Mouse (Mus musculus) midbrain, embryonic 16.5 days (tissue): ENCODE measurements at regions not wholly inside any gene's neighbourhood (a gene's known extent, or its start where the extent isn't known, plus 50 kb on each side); places are given as distances from the start of the nearest gene placed in this dataset.

ENCODE experiments used
- ATAC-seq: fragments of 200-750 bp; cut with Nextera tagmentation; 2 replicates; pipeline ENCODE4 v1.8.0; 2017; ENCODE audit warnings: moderate TSS enrichment
- H3K27ac ChIP-seq: fragments of 300-500 bp; sonication (generic); 2 replicates; pipeline ENCODE4 v1.5.1; 2014; ENCODE audit warnings: mild to moderate bottlenecking, low read length, mixed read lengths
- H3K27me3 ChIP-seq: fragments of 300-500 bp; sonication (generic); 2 replicates; pipeline ENCODE4 v1.6.1; 2014; ENCODE audit warnings: low read depth, low read length, mixed read lengths; ENCODE audit not compliant: control insufficient read depth, insufficient read depth
- H3K36me3 ChIP-seq: fragments of 300-500 bp; sonication (generic); 2 replicates; pipeline ENCODE4 v1.6.1; 2014; ENCODE audit warnings: mild to moderate bottlenecking, low read length, moderate library complexity, mixed read lengths; ENCODE audit not compliant: control insufficient read depth, insufficient read depth
- H3K4me1 ChIP-seq: fragments of 300-500 bp; sonication (generic); 2 replicates; pipeline ENCODE4 v1.6.1; 2014; ENCODE audit warnings: mild to moderate bottlenecking, low read length, mixed read lengths; ENCODE audit not compliant: control insufficient read depth, insufficient read depth
- H3K4me2 ChIP-seq: fragments of 300-500 bp; sonication (generic); 2 replicates; pipeline ENCODE4 v1.6.1; 2014; ENCODE audit warnings: mild to moderate bottlenecking, low read length, mixed read lengths
- H3K4me3 ChIP-seq: fragments of 300-500 bp; sonication (generic); 2 replicates; pipeline ENCODE4 v1.5.1; 2014; ENCODE audit warnings: low read depth, mild to moderate bottlenecking, low read length, moderate library complexity, mixed read lengths
- H3K9ac ChIP-seq: fragments of 300-500 bp; sonication (generic); 2 replicates; pipeline ENCODE4 v1.6.1; 2014; ENCODE audit warnings: low read depth, low read length, mixed read lengths
- H3K9me3 ChIP-seq: fragments of 300-500 bp; sonication (generic); replicated peaks from 2 replicates; pipeline ENCODE4 v1.6.1; 2014; ENCODE audit warnings: mild to moderate bottlenecking, low read length, mixed read lengths; ENCODE audit not compliant: control insufficient read depth, poor library complexity, severe bottlenecking
- WGBS: fragments of 180-500 bp; shearing (Covaris S2); extraction: QIAGEN DNeasy Blood & Tissue Kit; methylation state at CpG from one replicate; pipeline ENCODE4 v1.1.7; 2014; 5-methylcytosine and 5-hydroxymethylcytosine counted together

GRCm38 (mm10) chr5:68726733-68727132 lies 614.7 kb downstream of the Kctd8 start:
- no peak for ATAC-seq
- H3K4me3 ChIP-seq: no peak overlapping the region
- H3K4me2 ChIP-seq: no peak overlapping the region
- H3K4me1 ChIP-seq: no peaks in the 10 kb centered on the region
- no peak overlapping the region for H3K27ac ChIP-seq
- no peak overlapping the region for H3K9ac ChIP-seq
- no peaks in the 10 kb centered on the region for H3K27me3 ChIP-seq
- 64% methylated on average over 4 of the region's 4 CpGs for WGBS
- H3K9me3 ChIP-seq: no peaks in the 10 kb centered on the region
- H3K36me3 ChIP-seq: no peaks in the 10 kb centered on the region

GRCm38 (mm10) chr5:68735186-68735585 lies 606.3 kb downstream of the Kctd8 start:
- H3K4me2 ChIP-seq: no peak overlapping the region
- H3K9me3 ChIP-seq: no peaks in the 10 kb centered on the region
- no peaks in the 10 kb centered on the region for H3K36me3 ChIP-seq
- H3K9ac ChIP-seq: no peak overlapping the region
- 32% methylated on average over 5 of the region's 5 CpGs for WGBS
- no peak overlapping the region for H3K4me3 ChIP-seq
- H3K27me3 ChIP-seq: no peaks in the 10 kb centered on the region
- no peak for ATAC-seq
- no peaks in the 10 kb centered on the region for H3K4me1 ChIP-seq
- no peak overlapping the region for H3K27ac ChIP-seq

- no peaks in the 10 kb centered on the region for H3K36me3 ChIP-seq
- no peaks in the 10 kb centered on the region for H3K27me3 ChIP-seq
- H3K4me2 ChIP-seq: no peak overlapping the region
- H3K9me3 ChIP-seq: no peaks in the 10 kb centered on the region
- H3K4me1 ChIP-seq: no peaks in the 10 kb centered on the region
- no peak overlapping the region for H3K9ac ChIP-seq
- H3K4me3 ChIP-seq: no peak overlapping the region
- WGBS: 87% methylated on average over 3 of the region's 3 CpGs
- H3K27ac ChIP-seq: no peak overlapping the region
- ATAC-seq: no peak
Measured at GRCm38 (mm10) chr5:68750499-68750898, 591.0 kb downstream of the Kctd8 start.

GRCm38 (mm10) chr5:68753025-68753424 lies 588.5 kb downstream of the Kctd8 start:
- Histone ChIP-seq H3K9me3 (no peaks in the 10 kb centered on the region), H3K4me3 (no peak overlapping the region), H3K4me2 (no peak overlapping the region), H3K27ac (no peak overlapping the region), H3K27me3 (no peaks in the 10 kb centered on the region), H3K4me1 (no peaks in the 10 kb centered on the region), H3K9ac (no peak overlapping the region), H3K36me3 (no peaks in the 10 kb centered on the region)
- ATAC-seq: no peak
